Mouse (Mus musculus) spleen, adult 2 months (tissue): ENCODE data around the gene Slc44a4.

Experiments
- CTCF ChIP-seq: fragments of 200-500 bp; IDR thresholded peaks from 2 replicates; pipeline ENCODE4 v1.5.1; 2011; ENCODE audit warnings: mild to moderate bottlenecking, inconsistent platforms; ENCODE audit not compliant: insufficient read depth, insufficient read length, insufficient replicate concordance; ENCODE audit errors: extremely low read depth
- POLR2A ChIP-seq: fragments of 200-500 bp; IDR thresholded peaks from 2 replicates; pipeline ENCODE4 v1.6.1; 2011; ENCODE audit warnings: low read depth, low read length, inconsistent platforms

DNA sequence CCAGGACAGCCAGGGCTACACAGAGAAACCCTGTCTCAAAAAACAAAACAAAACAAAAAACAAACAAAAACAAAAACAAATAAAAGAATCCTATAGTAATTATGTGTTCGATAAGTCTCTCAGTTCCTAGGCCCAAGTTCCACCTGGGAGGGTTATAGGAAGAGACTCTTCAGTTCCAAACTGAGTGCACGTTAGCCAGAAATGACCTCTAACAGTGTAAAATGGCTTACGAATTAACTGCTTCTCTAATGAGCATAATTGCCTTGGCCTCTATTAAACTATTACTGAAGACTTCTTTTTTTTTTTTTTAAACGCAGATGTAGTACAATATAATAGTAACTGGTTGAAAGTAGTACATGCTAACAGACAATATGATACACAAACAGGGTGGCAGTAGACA lies 39.6 kb downstream of the Slc44a4 start:
- TF ChIP-seq CTCF, result no peak
- TF ChIP-seq POLR2A, result no peak
